Mouse (Mus musculus): ENCODE data around the gene Dcdc2c. TPM values are rescaled to one million over a fixed set of nuclear protein-coding genes. Genes with fewer than 3 reads are reported as not detected.

Gene Dcdc2c
- polyA plus RNA-seq, 1 experiment from 2014 or later, result 0.10 TPM

DNA sequence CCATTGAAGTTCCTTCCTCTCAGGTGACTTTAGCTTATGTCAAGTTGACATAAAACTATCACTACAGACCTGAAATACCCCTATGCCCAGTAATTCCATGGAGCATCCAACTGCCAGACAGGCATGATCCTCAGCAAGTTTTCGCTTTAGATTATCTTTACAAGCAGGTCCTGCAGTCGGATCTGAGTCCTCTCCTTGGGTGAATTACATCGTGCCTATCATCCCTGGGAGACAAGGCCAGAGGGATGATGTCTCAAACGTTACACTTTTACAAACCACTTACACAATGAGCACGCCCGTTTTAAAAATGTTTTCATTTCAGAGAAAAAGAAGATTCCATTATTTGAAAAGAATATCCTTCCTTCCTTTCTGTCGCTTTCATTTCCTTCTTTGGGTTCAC, 91.7 kb downstream of the Dcdc2c start:
- DNase-seq (ENCODE audit: low spot score), result no peak

DNA sequence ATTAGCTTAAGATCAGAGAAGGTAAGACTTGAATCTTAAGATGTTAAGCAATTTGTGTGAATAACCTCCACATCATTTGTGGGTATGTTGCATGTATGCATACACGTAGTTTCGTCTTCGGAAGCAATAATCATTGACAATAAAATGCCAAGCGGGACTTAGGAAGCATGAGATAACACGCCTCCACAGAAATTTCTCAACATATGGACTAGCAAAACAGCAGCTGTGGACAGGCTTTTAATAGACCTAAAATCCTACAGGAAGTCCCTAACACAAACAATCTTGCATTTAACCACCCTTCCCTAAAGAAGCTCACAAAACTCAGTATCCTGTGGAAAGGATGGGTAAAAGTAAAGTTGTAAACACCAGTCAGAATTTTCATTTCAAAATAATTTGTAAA, 93.4 kb downstream of the Dcdc2c start:
- no peak for DNase-seq (ENCODE audit: low spot score)

DNA sequence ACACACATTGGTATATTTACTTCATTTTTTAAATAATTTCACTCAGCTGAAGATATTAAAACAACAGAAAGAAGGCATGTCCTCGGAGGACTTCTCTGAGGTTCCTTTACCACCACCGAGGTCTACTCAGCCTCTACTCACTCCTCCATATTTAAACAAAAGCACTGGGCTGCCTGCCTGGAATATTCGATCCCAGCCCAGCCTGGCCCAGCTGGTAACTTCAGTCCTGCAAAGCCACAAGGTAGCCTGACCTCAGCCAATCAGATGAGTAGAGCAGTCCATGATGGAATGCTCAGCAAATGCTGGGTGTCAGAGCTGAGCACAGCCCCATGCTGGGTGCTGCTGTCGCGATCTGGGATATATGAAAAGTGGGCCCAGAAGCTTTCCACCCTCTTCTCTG, 115.7 kb downstream of the Dcdc2c start:
- no peak for DNase-seq (ENCODE audit: low spot score)

DNA sequence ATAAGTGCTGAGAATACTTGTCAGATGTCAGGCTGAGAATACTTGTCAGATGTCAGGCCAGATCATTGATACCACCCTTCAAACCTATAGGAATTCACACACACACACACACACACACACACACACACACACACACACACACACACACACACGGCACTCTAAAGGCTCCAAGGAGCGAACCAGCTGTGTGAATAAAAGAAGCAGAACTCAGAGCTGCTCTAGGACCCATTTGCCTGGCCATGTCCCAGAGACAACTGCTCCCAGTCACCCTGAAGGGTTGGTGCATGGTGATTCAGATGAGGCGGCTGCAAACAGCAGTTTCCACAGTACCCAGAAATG, 119.5 kb downstream of the Dcdc2c start:
- no peak for DNase-seq (ENCODE audit: low spot score)

DNA sequence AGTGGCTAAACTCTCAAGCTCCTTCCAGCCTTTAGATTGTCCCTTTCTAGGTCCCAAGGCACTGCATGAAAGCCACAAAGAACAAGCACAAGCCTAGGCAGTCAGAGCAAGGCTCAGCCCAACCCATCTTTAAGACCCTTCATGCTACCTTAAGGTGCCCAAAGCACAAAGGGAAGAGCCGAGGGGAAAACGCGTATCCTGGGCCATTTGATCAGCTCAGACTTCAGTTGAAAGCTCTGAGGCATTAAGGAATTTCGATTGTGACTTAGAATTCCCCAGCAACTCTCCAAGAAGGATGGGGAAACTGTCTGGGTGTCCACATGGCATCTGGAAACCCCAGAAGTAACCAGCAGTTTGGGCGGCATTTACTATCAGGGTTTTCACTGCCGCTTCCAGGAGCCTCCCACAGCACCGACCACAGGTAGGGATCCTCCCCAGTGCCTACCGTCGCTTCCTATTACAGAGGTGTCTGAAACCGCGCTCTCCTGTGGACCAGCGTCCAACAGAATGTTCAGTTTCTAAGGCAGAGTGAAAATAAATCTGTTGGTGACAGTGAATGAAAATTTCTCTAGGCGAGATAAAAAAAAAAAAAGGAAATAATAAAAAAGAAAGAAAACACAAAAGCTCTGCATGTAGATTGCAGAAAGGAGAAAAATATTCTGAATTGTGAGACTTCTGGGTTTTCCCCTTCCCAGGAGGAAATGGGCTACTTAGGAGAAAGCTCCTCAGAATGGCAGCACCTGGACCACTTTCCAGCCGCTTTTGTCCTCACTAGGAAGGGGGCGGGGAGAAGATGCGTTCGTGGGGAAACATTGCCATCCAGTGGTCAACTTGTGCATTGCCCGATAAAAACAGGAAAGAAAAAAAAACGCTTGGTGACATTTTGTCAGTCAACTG, 120.1 kb downstream of the Dcdc2c start:
- DNase-seq (ENCODE audit: low spot score), result peak; percentile 40

DNA sequence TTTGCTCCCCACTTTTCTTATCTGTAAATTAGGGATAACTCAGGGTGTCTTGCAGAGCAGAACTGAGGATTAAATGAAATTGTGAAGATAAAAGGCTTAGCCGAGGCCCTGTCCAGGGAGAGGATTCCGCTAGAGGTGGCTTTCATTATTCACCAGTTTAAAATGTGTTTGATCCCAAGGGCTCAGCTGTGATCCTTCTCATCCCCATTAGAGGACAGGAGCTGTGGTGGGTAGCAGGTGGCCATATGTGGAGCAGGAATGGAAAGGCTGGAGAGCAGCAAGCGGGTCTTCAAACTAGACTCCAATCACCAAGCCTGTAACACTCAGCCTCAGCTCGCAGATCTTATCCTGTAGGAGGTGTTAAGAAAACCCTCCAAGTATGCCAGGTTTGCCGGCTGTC, 122.3 kb downstream of the Dcdc2c start:
- DNase-seq (ENCODE audit: low spot score), result no peak

DNA sequence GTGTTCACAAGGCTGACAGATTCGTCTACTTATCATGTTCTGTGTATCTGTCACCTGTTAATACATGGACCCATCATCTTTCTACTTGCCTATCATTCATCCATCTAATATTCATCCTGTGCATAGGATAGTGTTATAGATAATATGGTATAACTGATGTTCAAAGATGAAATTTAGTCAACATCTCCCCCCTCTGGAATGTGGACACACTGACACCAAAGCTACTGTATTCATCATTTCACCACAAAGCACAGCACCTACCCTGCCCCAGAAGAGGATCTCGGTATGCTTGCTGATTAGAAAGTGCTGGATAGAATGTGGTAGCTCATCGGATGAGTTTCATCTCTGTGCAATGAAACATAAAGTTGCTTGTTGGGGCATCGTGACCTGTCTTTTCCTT, 135.2 kb downstream of the Dcdc2c start:
- no peak for DNase-seq (ENCODE audit: low spot score)

DNA sequence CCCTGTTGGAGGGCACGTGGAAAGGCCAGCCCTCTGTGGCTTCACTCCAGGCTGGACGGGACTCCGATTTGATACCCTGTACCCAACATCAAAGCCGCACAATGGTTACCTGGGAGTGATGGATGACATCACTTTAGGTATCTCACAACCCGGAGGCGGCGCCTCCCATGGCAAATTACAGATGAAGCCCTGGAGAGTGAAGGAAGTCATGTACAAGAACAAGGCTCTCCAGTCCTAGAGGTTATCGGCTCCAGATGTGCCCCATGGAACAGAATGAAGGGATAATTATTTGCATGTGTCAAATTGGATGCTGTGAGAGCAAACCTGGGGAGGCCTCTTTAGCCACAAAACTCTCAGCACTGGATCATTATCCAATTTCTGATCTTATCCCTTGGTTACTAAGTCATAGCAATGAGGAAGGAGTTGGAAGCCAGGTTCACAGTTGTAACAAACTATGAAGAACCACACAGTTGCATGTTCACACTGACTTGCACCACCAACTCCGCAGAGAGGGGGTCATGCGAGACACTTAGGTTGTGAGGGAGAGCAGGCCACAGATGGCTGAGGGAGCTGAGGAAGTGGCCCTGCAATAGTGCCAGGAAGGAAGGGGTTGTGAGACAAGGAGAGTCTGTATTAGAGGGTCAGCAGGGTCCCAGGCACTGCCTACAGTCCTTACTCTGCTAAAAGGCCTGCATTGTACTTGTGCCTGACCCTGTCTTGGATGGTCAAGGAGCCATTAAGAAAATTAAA, 144.4 kb downstream of the Dcdc2c start:
- DNase-seq (ENCODE audit: low spot score), result no peak

DNA sequence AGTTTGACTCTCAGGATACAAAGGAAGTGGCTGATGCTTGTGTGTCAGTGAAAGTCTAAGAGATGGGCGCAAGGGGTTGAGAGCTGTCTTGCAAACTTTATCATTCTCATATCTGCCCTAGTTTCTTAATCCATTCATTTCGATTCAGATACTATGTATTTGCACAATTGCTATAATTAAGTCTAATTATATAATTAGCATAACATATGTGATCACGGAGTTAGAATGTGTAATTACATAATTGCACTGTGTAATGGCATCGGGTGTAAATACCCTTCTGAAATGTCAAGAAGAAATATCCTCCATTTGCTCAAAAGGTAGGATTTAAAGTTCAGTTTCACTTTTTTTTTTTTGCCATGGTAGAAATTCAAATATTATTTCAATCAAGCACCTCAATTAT, 149.9 kb downstream of the Dcdc2c start:
- DNase-seq (ENCODE audit: low spot score), result no peak

DNA sequence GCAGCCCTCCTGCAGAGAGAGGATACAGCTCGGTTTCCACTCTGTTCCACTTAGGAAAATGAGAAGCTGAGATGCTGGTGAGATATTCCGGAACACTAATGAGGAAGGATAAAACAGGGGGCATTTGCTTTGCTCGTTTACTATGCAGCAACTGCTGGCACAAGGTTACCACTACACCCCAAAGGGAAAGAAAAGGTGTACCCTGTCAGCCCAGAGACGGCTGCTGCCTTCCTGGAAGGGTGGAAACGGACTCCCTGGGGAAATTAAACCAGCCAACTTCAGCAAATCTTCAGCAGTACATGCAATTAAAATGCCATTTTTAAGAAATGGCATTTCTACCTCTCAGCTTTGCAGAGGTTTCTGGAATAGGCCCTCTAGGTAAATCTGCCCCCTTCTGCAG, 150.8 kb downstream of the Dcdc2c start:
- no peak for DNase-seq (ENCODE audit: low spot score)

DNA sequence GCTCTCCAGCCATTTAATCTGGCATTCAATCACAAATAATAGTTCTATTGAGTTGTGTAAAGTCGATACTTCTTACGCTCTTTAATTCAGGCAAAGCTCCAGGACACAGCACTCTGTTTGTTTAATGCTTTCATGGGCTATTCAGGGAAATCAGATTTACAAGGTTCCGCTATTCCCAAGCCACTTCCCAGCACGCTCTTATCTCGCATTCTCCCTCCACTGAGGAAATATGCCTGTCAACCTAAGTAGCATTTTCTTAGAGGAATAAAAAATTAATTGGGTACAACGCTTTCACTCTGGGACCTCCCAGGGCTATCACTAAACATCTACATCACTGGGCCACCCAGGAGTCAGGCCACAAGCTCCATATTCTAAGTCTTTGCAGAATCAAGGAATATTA, 160.1 kb downstream of the Dcdc2c start:
- no peak for DNase-seq (ENCODE audit: low spot score)

Other genes starting within 250 kb of the Dcdc2c start
- gene Allc, start 30.1 kb upstream of the Dcdc2c start, polyA plus RNA-seq (2015; fragmentation: Nextera tagmentation; extraction: Ambion mirVana), result not detected in 2 replicates
- 3.5 and 4.0 TPM in 2 replicates for gene Colec11, start 71.0 kb upstream of the Dcdc2c start, polyA plus RNA-seq (2015; fragmentation: Nextera tagmentation; extraction: Ambion mirVana)
- gene Rps7, start 83.6 kb upstream of the Dcdc2c start, polyA plus RNA-seq (2015; fragmentation: Nextera tagmentation; extraction: Ambion mirVana), result 1,181 and 1,244 TPM in 2 replicates
- gene Rnaseh1, start 97.2 kb upstream of the Dcdc2c start, polyA plus RNA-seq (2015; fragmentation: Nextera tagmentation; extraction: Ambion mirVana), result 34.9 and 38.6 TPM in 2 replicates
- gene Adi1, start 122.8 kb upstream of the Dcdc2c start, polyA plus RNA-seq (2015; fragmentation: Nextera tagmentation; extraction: Ambion mirVana), result 75.2 and 77.8 TPM in 2 replicates
- gene Trappc12, start 198.1 kb upstream of the Dcdc2c start, polyA plus RNA-seq (2015; fragmentation: Nextera tagmentation; extraction: Ambion mirVana), result 38.6 and 40.0 TPM in 2 replicates
- gene Eipr1, start 199.4 kb upstream of the Dcdc2c start, polyA plus RNA-seq (2015; fragmentation: Nextera tagmentation; extraction: Ambion mirVana), result 50.3 and 57.0 TPM in 2 replicates